Mouse (Mus musculus): ENCODE data around the gene Phactr3. TPM values are rescaled to one million over a fixed set of nuclear protein-coding genes. Genes with fewer than 3 reads are reported as not detected.

The Phactr3 gene
- polyA plus RNA-seq, 1 experiment from 2014 or later: 71.8 TPM

DNA sequence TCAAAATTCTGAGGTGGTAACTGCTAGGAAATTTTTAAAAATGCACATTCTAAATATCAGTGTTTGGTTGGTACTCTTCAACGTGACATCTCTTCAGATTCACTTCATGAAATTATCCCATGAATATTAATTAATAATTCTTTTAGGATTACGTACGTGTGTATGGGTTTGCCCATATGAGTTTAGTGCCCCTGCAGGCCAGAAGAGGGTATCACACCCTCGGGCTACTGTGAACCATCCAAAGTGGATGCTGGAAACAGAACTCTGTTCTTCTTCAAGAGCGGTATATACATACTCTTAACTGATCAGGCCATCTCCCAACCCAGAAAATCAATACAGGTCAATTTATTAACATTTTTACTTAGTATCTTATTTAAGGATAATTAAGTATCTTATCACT, 114.7 kb downstream of the Phactr3 start:
- Histone ChIP-seq H3K9ac (replicated peaks; ENCODE audit: low read depth, low read length) (no peak overlapping the region), H3K4me3 (replicated peaks; ENCODE audit: low read length) (no peak overlapping the region), H3K36me3 (ENCODE audit: control insufficient read depth, insufficient read depth) (no peaks in the 10 kb centered on the region), H3K27me3 (replicated peaks; ENCODE audit: control insufficient read depth, insufficient read depth, low read length) (no peaks in the 10 kb centered on the region), H3K4me2 (ENCODE audit: low read length) (no peak overlapping the region), H3K9me3 (ENCODE audit: control insufficient read depth, low read length) (no peaks in the 10 kb centered on the region; the same call in 1 of the 2 replicates), H3K4me1 (replicated peaks; ENCODE audit: control insufficient read depth, insufficient read depth, low read length) (peaks cover 6% of the 10 kb centered on the region), H3K27ac (ENCODE audit: low read length) (no peak overlapping the region)
- no peak for ATAC-seq
- WGBS: 79% methylated on average over 5 of the region's 5 CpGs

DNA sequence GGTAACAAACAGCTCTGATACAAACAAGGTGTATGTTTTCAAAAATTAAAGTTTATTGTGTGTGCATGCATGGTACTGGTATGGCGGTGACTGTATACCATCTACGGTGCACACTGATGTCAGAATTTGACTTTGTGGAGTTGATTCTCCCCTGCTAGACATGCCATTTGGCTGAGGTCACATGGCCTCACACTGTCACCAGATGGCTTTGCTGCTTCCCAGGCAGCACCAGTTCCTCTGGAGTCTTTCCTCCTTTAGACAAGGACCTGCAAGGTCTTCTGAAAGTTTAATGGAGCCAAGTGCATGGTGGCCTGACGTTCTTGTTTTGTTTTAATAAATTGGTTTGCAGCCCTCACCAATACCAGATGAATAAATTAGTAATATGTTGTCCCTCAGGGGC, 118.3 kb downstream of the Phactr3 start:
- Histone ChIP-seq H3K4me2 (ENCODE audit: low read length) (no peak overlapping the region), H3K27ac (ENCODE audit: low read length) (no peak overlapping the region), H3K27me3 (replicated peaks; ENCODE audit: control insufficient read depth, insufficient read depth, low read length) (no peaks in the 10 kb centered on the region), H3K4me3 (replicated peaks; ENCODE audit: low read length) (no peak overlapping the region), H3K4me1 (replicated peaks; ENCODE audit: control insufficient read depth, insufficient read depth, low read length) (0 out of 2 replicates have a peak, but pooled peaks cover 2% of the 10 kb centered on the region), H3K9me3 (ENCODE audit: control insufficient read depth, low read length) (no peaks in the 10 kb centered on the region), H3K9ac (replicated peaks; ENCODE audit: low read depth, low read length) (no peak overlapping the region), H3K36me3 (ENCODE audit: control insufficient read depth, insufficient read depth) (no peaks in the 10 kb centered on the region)
- 81% methylated on average over 3 of the region's 3 CpGs for WGBS
- ATAC-seq: no peak

DNA sequence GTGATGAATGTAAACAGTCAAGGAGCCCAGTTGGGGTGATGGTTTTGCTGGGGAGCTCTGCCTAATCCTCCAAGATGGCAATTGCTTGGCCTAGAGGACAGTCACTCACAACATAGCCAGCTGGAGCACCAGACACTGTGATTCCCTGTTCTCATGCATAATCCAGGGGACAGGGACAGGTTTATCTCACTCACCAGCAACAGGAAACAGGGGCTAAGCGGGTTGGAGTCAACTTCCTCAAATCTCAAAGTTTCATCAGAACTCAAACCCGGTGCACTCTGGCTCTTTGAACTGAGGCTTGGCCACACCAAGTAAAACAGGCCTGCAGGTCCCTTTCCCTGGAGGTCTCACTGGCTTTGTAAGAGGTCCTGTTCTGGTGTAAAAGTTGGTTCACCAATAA, 119.7 kb downstream of the Phactr3 start:
- Histone ChIP-seq H3K4me2 (ENCODE audit: low read length) (no peak overlapping the region), H3K9me3 (ENCODE audit: control insufficient read depth, low read length) (no peaks in the 10 kb centered on the region), H3K9ac (replicated peaks; ENCODE audit: low read depth, low read length) (no peak overlapping the region), H3K36me3 (ENCODE audit: control insufficient read depth, insufficient read depth) (no peaks in the 10 kb centered on the region), H3K27ac (ENCODE audit: low read length) (no peak overlapping the region), H3K27me3 (replicated peaks; ENCODE audit: control insufficient read depth, insufficient read depth, low read length) (no peaks in the 10 kb centered on the region), H3K4me3 (replicated peaks; ENCODE audit: low read length) (no peak overlapping the region), H3K4me1 (replicated peaks; ENCODE audit: control insufficient read depth, insufficient read depth, low read length) (0 out of 2 replicates have a peak, but pooled peaks cover 2% of the 10 kb centered on the region)
- ATAC-seq: no peak
- WGBS: 93% methylated on average over 2 of the region's 2 CpGs

DNA sequence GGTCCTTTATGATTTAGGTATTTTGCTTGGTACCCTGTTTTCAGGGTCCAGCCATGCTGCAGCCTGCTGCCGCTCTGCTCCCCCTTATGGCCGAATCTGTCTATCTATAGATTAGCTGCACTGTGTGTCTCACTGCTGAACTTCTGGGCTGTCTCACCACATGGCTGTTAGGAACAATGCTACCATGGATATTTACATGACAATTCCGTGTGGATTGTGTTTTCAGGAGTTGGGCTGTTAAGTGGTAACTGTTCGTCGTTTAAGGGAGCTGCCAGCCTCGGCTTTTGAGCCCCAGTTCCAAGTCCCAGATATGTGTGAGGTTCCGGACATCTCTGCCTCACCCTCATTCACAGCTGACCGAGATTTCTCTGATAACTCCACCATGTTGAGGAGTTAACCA, 122.1 kb downstream of the Phactr3 start:
- ATAC-seq: no peak
- 58% methylated on average over 8 of the region's 8 CpGs for WGBS
- H3K4me1 ChIP-seq (replicated peaks; ENCODE audit: control insufficient read depth, insufficient read depth, low read length): 0 out of 2 replicates have a peak, but pooled peaks cover 2% of the 10 kb centered on the region

DNA sequence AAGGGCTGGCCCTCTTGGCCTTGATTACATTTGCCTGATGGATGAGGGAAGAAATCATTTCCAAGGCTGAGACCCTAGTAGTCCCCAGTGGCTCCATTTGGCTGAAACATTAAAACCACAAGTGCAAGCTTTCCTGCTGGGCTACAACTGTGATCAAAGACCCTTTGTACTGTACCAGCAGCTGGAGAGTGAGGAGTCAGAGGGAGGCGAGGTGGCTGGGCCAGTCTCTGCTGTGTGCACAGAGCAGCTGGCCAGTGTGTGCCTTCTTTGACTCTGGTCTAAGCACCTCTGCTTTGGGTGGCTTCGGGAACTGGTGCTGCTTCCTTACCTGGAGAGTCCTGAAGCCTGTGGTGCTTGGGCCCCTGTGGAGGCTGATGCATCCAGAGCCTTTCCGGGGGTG, 122.6 kb downstream of the Phactr3 start:
- Histone ChIP-seq H3K9me3 (ENCODE audit: control insufficient read depth, low read length) (no peaks in the 10 kb centered on the region), H3K27me3 (replicated peaks; ENCODE audit: control insufficient read depth, insufficient read depth, low read length) (no peaks in the 10 kb centered on the region), H3K4me1 (replicated peaks; ENCODE audit: control insufficient read depth, insufficient read depth, low read length) (0 out of 2 replicates have a peak, but pooled peaks cover 2% of the 10 kb centered on the region), H3K4me2 (ENCODE audit: low read length) (no peak overlapping the region), H3K4me3 (replicated peaks; ENCODE audit: low read length) (no peak overlapping the region), H3K27ac (ENCODE audit: low read length) (no peak overlapping the region), H3K36me3 (ENCODE audit: control insufficient read depth, insufficient read depth) (no peaks in the 10 kb centered on the region), H3K9ac (replicated peaks; ENCODE audit: low read depth, low read length) (no peak overlapping the region)
- WGBS: 77% methylated on average over 3 of the region's 3 CpGs
- ATAC-seq: 0 out of 2 replicates have a peak, but pooled peaks have one; percentile 32

More for the DNA sequence above, 122.1 kb downstream of the Phactr3 start:
- Histone ChIP-seq H3K4me3 (replicated peaks; ENCODE audit: low read length) (no peak overlapping the region), H3K4me2 (ENCODE audit: low read length) (no peak overlapping the region), H3K27ac (ENCODE audit: low read length) (no peak overlapping the region), H3K27me3 (replicated peaks; ENCODE audit: control insufficient read depth, insufficient read depth, low read length) (no peaks in the 10 kb centered on the region), H3K9ac (replicated peaks; ENCODE audit: low read depth, low read length) (no peak overlapping the region), H3K36me3 (ENCODE audit: control insufficient read depth, insufficient read depth) (no peaks in the 10 kb centered on the region), H3K9me3 (ENCODE audit: control insufficient read depth, low read length) (no peaks in the 10 kb centered on the region)

DNA sequence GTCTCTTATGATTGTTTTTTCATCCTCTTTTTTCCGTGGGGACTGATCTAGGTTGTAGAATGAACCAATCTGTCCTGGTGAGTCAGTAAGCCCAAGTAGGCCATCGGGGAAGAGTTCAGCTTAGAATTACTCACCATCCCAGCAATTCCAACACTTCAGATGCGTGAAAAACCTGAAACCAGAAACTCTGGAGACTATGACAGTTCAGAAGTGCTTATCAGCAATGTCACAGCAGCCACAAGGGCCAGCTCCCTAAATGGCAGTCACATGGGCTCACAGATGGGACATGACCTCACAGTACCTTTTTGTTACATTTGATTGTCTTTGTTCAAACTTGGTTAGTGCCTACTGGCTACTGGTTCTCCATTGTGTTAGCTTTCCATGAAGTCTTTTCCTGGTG, 124.2 kb downstream of the Phactr3 start:
- Histone ChIP-seq H3K9me3 (ENCODE audit: control insufficient read depth, low read length) (no peaks in the 10 kb centered on the region), H3K9ac (replicated peaks; ENCODE audit: low read depth, low read length) (no peak overlapping the region), H3K4me3 (replicated peaks; ENCODE audit: low read length) (no peak overlapping the region), H3K4me2 (ENCODE audit: low read length) (no peak overlapping the region), H3K27ac (ENCODE audit: low read length) (no peak overlapping the region), H3K4me1 (replicated peaks; ENCODE audit: control insufficient read depth, insufficient read depth, low read length) (0 out of 2 replicates have a peak, but pooled peaks cover 2% of the 10 kb centered on the region), H3K27me3 (replicated peaks; ENCODE audit: control insufficient read depth, insufficient read depth, low read length) (no peaks in the 10 kb centered on the region), H3K36me3 (ENCODE audit: control insufficient read depth, insufficient read depth) (no peaks in the 10 kb centered on the region)
- WGBS: 85% methylated on average over 3 of the region's 3 CpGs
- no peak for ATAC-seq

DNA sequence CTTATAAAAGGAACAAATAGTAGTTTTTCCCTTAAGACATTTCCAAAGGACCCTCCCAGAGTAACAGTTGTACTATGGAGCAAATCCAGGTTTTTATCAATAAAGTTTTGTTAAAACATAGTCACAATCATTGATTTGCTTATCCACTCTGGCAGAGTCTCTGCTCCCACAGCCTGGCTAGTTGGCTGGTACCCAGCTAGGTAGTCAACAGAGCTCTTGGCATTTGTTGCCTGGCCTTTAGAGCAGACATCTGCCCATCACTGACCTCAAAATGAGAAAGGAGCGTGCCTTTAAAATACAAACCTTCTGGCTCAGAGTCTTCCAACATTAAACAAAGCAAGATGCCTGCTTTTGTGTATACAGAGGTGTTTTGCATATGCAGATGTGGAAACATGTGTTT, 126.1 kb downstream of the Phactr3 start:
- 92% methylated on average over 1 of the region's 1 CpGs for WGBS
- ATAC-seq: no peak
- Histone ChIP-seq H3K36me3 (ENCODE audit: control insufficient read depth, insufficient read depth) (no peaks in the 10 kb centered on the region), H3K4me1 (replicated peaks; ENCODE audit: control insufficient read depth, insufficient read depth, low read length) (0 out of 2 replicates have a peak, but pooled peaks cover 2% of the 10 kb centered on the region), H3K4me2 (ENCODE audit: low read length) (no peak overlapping the region), H3K4me3 (replicated peaks; ENCODE audit: low read length) (no peak overlapping the region), H3K9me3 (ENCODE audit: control insufficient read depth, low read length) (no peaks in the 10 kb centered on the region), H3K27ac (ENCODE audit: low read length) (no peak overlapping the region), H3K27me3 (replicated peaks; ENCODE audit: control insufficient read depth, insufficient read depth, low read length) (no peaks in the 10 kb centered on the region), H3K9ac (replicated peaks; ENCODE audit: low read depth, low read length) (no peak overlapping the region)

- no peaks in the 10 kb centered on the region for H3K36me3 ChIP-seq (ENCODE audit: control insufficient read depth, insufficient read depth)
- H3K9ac ChIP-seq (replicated peaks; ENCODE audit: low read depth, low read length): no peak overlapping the region
- ATAC-seq: no peak
- no peaks in the 10 kb centered on the region for H3K9me3 ChIP-seq (ENCODE audit: control insufficient read depth, low read length)
- no peak overlapping the region for H3K4me2 ChIP-seq (ENCODE audit: low read length)
- no peaks in the 10 kb centered on the region for H3K27me3 ChIP-seq (replicated peaks; ENCODE audit: control insufficient read depth, insufficient read depth, low read length)
- H3K4me1 ChIP-seq (replicated peaks; ENCODE audit: control insufficient read depth, insufficient read depth, low read length): 0 out of 2 replicates have a peak, but pooled peaks cover 2% of the 10 kb centered on the region
- H3K27ac ChIP-seq (ENCODE audit: low read length): no peak overlapping the region
- no peak overlapping the region for H3K4me3 ChIP-seq (replicated peaks; ENCODE audit: low read length)
- WGBS: 80% methylated on average over 5 of the region's 5 CpGs
Measured at GRCm38 (mm10) chr2:178245841-178246240, 127.1 kb downstream of the Phactr3 start.

- Histone ChIP-seq H3K9ac (replicated peaks; ENCODE audit: low read depth, low read length) (no peak overlapping the region), H3K36me3 (ENCODE audit: control insufficient read depth, insufficient read depth) (no peaks in the 10 kb centered on the region), H3K27ac (ENCODE audit: low read length) (no peak overlapping the region), H3K4me2 (ENCODE audit: low read length) (no peak overlapping the region), H3K4me1 (replicated peaks; ENCODE audit: control insufficient read depth, insufficient read depth, low read length) (no peaks in the 10 kb centered on the region), H3K4me3 (replicated peaks; ENCODE audit: low read length) (no peak overlapping the region), H3K27me3 (replicated peaks; ENCODE audit: control insufficient read depth, insufficient read depth, low read length) (no peaks in the 10 kb centered on the region), H3K9me3 (ENCODE audit: control insufficient read depth, low read length) (no peaks in the 10 kb centered on the region)
- no peak for ATAC-seq
- 54% methylated on average over 4 of the region's 4 CpGs for WGBS
Measured at GRCm38 (mm10) chr2:178246767-178247166, 128.0 kb downstream of the Phactr3 start.

DNA sequence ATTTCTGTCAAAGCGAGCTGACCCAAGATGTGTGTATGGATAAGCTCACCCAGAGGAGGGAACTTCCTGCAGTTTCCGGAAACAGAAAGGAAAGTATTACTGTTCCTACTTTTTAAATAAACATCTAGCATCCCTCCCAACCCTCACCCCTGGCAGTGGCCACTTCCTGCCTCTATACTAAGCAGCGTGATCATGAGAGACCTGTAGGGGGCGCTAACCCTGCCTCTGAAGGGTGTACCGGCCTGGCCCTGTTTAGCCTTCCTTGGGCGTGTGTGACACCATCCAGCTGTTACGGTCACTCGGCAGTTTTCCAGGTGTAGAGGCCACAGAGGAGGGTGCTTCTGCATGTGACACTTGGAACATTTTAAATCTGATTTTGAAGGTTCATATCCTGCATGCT, 128.5 kb downstream of the Phactr3 start:
- H3K4me2 ChIP-seq (ENCODE audit: low read length): no peak overlapping the region
- H3K4me3 ChIP-seq (replicated peaks; ENCODE audit: low read length): no peak overlapping the region
- no peak overlapping the region for H3K27ac ChIP-seq (ENCODE audit: low read length)
- no peaks in the 10 kb centered on the region for H3K36me3 ChIP-seq (ENCODE audit: control insufficient read depth, insufficient read depth)
- WGBS: 81% methylated on average over 8 of the region's 8 CpGs
- no peak overlapping the region for H3K9ac ChIP-seq (replicated peaks; ENCODE audit: low read depth, low read length)
- no peak for ATAC-seq
- H3K27me3 ChIP-seq (replicated peaks; ENCODE audit: control insufficient read depth, insufficient read depth, low read length): no peaks in the 10 kb centered on the region
- H3K4me1 ChIP-seq (replicated peaks; ENCODE audit: control insufficient read depth, insufficient read depth, low read length): no peaks in the 10 kb centered on the region
- H3K9me3 ChIP-seq (ENCODE audit: control insufficient read depth, low read length): no peaks in the 10 kb centered on the region
